Mouse (Mus musculus) heart, postnatal 36 days (tissue): ENCODE data around the gene Iqgap3. TPM values are rescaled to one million over a fixed set of nuclear protein-coding genes. Genes with fewer than 3 reads are reported as not detected.

ENCODE experiments used
- DNase-seq, 2 experiments: peaks; one replicate each; pipeline ENCODE4 v3.0.0; 2021 to 2022
- intact Hi-C: fragments of 180-260 bp; cut with DNase I; formaldehyde crosslinking; loops from one replicate; pipeline ENCODE4 v1.15.1; 2025
- total RNA-seq, 2 experiments: library from RNA; stranded (reverse); gene quantifications; 2 replicates each; pipeline ENCODE4 v1.2.3; 2021

Gene Iqgap3
- total RNA-seq, 2 experiments from 2014 or later, result 0.76 to 0.94 TPM

DNA sequence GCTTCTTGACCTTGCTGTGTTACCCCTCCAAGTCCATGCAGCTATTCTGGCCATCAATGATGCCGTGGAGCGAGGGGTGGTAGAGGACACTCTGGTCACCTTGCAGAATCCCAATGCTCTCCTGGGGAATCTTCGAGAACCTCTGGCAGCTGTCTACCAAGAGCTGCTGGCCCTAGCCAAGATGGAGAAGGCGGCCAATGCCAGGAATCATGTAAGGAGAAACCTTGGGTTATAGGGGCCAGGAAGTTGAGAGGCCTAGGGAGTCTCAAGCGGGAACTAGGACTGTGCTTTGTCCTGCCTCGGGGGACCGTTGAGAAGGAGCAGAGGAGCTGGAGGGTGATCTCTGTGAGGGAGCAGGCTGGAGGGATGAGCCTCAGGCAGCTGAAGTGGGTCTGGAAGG is 8.3 kb downstream of the Iqgap3 start:
- intact Hi-C loops, result no loop called here
- DNase-seq, result no peak

DNA sequence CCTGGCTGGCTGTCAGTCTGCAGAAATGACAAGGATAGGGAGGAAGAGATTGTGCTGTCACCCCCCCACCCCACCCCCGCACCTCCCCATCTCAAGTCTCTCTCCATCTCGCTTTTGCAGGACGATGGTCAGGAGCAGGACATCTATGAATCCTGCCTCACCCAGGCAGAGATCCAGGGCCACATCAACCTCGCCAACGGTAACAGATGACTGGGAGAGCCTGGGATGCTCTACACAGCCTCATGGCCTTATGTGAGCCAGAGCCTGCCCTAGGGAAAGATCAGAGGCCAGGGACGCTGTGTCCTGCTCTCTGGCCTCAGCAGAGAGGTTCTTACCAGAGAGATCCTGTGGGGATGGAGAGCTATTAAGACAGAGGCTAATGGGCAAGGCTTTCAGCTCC is 8.8 kb downstream of the Iqgap3 start:
- intact Hi-C loops, result no loop called here
- DNase-seq, result no peak

DNA sequence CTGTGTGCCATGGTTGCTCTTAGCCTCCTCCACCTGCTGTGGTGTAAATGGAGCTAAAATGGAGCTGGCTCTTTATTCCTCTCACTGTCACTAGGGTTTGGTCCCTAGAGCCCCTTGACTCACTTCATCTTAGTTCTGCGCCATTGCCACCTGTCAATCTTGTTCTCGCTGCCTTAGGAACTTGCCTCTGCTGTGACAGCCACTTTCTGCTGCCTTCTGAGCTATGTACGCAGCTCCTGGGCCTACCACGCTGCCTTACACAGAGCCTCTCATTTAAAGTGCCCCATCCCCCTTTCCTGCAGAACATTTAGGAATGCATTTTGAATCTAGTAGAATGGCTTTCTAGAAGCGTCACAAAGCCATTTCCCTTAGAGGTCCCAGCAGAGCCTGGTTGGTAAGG is 12.4 kb downstream of the Iqgap3 start:
- intact Hi-C loops, result no loop called here

DNA sequence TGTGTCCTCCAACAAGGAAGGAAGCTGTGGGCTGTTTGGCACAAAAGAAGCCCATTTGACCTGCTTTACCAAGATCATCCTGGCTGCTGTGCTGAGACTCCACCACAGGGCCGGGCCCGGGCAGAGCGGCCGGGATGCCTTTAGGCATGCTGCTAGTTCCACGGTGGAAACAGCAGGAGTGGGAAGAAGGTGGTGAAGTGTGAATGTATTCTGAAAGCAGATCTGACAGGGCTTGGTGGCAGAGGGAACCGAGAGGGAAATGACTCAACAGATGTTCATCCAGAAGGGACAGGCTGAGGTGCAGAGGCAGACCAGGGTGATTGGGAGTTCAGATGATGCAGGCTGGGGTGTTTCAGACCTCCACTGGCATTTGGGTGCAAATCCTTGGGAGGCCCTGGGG is 15.9 kb downstream of the Iqgap3 start:
- DNase-seq, result no peak
- intact Hi-C loops, result no loop called here

More for the DNA sequence above, 12.4 kb downstream of the Iqgap3 start:
- DNase-seq, result no peak

DNA sequence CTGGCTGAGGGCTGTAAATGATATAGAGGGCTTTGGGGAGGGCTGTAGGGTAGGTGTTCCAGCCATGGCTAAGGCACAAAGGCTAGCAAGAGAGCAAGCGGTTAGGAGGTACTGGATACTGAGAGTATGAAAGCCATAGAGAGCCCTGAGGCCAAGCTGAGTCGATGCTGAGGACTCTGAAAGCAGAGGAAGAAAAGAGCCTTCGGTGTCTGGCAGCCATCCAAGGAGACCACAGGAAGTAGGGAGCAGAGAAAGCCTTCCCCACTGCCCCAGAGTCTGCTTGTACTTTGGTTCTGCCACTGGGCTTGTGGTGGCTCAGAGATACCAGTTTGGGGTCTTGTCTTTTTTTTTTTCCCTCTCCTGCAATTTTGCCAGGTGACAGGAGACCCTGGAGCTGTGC is 18.5 kb downstream of the Iqgap3 start:
- no peak for DNase-seq
- intact Hi-C loops, result no loop called here

DNA sequence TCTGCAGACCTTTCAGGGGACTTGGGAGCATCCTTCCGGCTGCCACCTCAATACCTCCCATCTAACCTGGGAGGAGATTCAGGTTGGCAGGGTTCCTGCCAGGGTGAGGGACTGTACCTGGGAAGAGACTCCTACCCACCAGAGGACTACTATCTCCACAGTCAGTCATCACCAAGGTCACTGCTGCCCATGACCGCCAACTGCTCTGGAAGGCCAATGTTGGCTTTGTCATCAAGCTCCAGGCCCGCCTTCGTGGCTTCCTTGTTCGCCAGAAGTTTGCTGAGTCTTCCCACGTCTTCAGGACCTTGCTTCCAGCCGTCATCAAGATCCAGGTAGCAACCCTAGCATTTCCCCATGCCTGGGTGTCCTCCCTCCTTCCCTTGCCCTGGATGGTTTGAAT is 20.0 kb downstream of the Iqgap3 start:
- no peak for DNase-seq
- intact Hi-C loops, result no loop called here

DNA sequence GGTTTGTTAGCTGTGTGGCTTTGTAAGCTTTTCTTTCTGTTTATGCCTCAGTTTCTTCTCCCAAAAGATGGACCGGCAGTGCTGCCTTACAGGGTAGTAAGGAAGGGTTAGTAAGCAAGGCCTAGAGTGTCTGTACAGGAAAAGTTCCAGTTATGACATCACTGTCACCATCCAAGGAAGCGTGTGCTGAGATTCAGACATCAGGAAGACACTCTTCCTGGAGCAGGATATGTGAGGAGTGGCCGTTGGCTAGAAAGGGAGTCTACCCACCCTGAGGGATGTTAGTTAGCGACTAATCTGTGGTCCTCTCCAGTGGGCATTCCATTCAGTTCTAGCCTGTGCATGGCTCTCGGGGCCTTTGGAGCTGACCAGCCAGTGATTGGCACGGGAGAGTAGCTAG is 20.4 kb downstream of the Iqgap3 start:
- DNase-seq, result no peak
- intact Hi-C loops, result no loop called here

DNA sequence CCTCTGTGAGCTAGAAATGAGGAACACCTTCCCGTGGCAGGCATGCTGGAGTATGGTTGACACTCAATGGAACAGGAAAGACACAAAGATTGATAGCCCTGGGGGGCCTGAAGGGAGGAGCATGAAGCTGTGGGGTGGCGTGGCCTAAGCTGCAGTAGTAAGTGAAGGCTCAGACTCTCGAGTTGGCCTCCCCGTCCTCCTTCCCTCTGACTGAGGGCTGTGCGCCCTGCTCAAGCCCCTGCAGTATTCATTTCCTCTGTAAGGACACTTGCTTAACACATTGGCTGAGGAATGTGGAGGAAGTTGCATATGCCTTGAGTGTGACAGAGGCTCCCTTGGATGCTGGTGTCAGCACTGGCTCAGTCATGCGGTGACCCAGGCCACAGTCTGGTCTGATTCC is 20.8 kb downstream of the Iqgap3 start:
- DNase-seq, result no peak
- intact Hi-C loops, result no loop called here

DNA sequence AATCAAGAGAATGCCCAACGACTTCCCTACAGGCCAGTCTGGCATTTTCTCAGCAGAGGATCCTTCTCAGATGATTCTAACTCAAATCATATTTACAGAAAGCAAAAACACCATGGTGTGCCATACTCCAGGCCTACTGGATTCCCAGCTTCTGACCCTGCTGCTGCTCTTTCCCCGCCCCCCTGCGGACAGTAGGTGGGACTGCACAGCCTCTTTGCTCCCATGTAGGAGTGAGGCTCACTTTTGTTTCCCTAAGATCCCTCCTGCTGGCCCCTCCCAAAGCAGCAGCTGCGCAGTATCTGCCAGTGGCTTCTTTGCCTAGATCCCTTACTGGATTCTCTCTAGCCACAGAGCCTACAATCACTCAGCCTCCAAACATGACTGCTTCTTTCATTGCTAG is 24.4 kb downstream of the Iqgap3 start:
- DNase-seq, result no peak
- intact Hi-C loops, result no loop called here

DNA sequence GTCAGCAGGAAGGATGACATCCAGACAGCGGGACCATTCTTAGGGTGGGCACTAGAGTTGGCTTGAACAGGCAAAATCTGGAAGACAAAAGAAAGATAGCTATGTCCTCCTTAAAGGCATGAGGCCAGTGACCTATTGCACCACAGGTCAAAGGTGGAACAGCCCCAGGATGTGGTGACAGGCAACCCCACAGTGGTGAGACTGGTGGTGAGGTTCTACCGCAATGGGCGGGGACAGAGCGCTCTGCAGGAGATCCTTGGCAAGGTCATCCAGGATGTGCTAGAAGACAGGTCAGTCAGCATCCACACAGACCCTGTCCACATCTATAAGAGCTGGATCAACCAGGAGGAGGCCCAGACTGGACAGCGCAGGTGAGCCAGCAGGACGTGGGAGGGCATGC is 27.4 kb downstream of the Iqgap3 start:
- DNase-seq, result no peak
- intact Hi-C loops, result no loop called here

DNA sequence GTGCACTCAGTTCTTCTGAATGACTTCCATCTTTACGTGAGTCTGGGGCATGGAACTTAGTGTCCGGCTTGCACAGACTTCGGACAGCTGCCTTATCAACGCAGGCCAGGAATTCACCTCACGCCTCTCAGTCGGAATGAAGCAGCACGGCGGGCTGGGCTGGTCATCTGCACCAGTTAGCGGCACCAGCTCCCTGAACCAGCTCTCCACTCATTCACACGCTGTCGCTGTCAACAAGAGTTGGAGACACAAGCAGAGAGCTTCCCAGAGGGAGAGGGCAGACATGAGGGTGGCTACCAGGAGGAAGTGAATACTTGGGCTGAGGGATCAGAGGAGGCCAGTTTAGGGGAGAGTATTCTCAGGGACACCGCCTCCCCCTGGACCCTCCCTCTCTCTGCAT is 32.6 kb downstream of the Iqgap3 start:
- intact Hi-C loops, result no loop called here
- no peak for DNase-seq

DNA sequence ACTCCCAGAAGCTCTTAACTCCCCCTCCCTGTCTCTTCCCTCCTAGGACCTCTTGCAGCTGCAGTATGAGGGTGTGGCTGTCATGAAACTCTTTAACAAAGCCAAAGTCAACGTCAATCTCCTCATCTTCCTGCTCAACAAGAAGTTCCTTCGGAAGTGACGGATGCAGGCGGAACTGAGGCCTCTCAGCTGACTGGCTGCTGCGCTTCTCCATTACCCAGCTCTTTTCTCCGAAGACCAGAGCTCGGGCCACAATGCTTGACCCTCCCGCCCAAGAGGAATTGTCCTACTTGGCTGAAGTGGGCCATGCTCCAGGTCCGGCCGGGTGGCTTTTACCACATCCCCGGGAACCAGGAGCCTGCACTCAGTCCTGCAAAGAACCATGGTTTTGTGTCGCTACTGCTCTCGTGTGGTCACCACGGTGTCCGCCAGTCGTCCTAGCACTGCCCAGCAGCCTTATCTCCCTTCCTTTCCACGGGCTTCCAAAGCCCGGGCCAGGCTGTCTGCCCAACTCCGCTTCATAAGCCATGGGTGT is 38.4 kb downstream of the Iqgap3 start:
- peak; percentile 56 to 63 for DNase-seq
- intact Hi-C loops, result loop anchor here (5.0 kb wide), 2 partner anchors 52 to 122 kb away; no protein-coding TSS in a partner anchor

DNA sequence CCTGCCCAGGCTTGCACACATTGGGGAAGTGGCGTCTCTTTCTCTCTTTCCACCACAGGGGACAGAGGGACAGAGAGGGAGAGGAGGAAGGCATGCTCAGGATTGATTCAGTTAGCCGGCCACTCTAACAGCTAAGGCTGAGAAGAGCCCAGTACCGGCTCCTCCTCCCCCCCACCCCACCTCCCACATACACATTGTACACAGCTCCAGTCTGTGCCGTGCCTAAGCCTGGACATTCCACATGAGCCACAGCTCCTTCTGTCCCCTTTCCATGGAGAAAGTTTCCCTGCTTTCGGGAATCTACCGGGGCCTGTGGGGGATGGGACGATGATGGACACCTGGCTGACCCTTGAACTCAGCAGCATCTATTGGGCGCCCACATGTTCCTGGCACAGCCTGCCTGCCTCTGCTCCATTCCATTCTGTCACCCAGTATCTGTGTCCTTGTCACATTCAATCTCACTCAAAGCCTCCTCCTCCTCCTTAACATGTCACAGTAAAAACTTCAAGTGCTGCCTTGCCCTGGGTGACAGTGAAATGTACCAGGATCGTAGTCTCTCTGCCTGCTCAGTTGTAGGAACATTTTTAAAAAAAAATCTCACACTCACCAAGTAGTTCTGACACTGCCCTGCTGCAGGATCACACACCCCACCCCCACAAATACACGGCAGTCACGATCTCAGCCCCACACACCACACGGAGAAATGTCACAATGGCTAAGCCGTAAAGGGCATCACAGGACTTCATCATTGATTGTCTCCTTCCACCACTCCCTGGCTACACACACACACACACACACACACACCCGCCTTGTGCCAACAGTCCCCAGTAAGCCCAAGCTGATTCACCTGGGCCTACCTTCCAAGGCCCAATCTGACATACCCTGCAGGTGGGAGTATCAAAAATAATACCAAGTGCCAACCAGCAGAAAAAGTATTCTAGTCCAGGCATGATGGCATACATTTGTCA is 39.7 kb downstream of the Iqgap3 start:
- intact Hi-C loops, result loop anchor here (5.0 kb wide), 2 partner anchors 51 to 121 kb away; no protein-coding TSS in a partner anchor
- DNase-seq, result no peak

DNA sequence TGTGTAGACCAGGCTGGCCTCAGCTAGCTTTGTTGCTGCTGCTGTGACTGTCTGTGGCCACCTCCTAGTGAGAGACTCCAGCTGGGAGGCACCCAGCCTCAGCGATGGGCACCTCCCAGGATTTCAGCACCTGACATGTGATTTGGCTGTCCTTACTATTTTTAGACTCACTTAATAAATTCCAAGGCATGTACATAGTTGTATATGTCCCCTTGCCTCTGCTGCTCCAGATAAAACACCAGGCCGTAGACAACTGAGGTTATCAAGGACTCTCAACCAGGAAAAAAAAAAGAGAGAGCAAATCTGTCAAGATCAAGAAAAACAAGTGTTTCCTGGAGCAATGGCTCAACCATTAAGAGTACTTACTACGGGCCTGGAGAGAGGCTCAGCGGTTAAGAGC is 43.4 kb downstream of the Iqgap3 start:
- intact Hi-C loops, result no loop called here
- no peak for DNase-seq

DNA sequence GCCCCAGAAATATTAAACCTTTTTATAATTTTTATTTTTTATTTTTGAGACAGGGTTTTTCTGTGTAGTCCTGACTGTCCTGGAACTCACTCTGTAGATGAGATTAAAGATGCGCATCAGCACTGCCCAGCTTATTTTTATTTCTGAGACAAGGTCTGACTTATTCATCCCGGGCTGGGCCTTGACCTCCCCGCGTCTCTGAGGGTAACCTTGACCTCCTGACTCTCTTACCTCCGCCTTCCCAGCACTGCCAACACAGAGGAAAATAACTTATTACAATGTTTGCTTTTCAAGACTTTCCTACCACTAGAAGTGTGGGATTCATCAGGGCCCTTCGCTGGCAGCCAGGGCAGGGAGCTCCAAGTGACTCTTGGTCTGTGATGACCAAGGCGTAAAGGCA is 44.4 kb downstream of the Iqgap3 start:
- intact Hi-C loops, result no loop called here
- DNase-seq, result no peak

DNA sequence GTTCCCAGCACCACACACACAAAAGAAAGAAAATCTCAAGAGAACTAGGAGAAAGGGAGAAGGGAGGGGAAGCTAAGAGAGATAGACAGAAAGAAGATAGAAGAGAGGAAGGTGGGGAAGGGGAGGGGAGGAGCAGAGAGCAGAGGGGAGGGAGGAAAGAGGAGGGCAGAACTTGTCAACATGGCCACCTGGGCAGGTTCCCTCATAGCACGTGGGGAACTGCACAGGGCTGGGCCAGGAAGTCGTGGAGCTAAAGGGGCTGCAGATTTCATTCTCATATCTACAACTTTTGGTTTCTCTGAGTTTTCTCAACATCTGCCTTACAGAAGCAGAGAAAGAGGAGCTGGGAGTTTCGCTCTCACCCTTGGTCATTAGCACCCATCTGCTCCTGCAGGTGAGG is 45.9 kb downstream of the Iqgap3 start:
- intact Hi-C loops, result no loop called here

DNA sequence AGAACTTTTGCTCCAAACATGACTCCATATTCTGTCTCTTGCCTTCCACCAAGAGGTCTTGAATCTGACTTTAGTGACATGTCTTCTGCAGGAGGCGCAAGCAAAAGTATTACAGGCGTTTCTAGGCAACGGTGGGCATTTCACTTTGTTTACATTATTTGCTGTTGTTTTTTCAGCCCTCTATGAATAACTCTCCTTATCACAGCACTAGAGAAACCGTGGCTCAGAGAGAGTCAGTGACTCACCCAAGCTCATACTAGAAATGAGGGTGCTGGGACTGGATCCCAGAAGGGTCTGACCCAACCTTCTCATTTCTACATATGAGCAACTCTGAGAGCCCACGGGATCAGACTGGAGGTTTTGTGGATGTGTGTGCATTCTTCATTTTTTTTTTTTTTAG is 46.3 kb downstream of the Iqgap3 start:
- intact Hi-C loops, result no loop called here
- no peak for DNase-seq

More for the DNA sequence above, 45.9 kb downstream of the Iqgap3 start:
- no peak for DNase-seq

DNA sequence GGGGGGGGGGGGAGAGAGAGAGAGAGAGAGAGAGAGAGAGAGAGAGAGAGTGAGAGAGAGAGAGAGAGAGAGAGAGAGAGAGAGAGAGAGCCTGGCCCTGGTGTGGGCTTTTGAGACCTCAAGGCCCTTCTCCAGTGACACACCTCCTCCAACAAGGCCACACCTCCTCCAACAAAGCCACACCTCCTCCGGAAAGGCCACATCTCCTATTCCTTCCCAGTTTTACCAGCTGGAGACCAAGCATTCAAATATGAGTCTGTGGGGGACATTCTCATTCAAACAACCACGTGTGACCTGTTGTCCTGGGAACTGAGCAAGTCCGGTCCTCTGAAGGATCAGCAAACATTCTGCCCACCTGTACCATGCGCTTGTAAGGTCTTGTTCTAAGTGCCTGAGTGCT is 47.2 kb downstream of the Iqgap3 start:
- no peak for DNase-seq
- intact Hi-C loops, result no loop called here

DNA sequence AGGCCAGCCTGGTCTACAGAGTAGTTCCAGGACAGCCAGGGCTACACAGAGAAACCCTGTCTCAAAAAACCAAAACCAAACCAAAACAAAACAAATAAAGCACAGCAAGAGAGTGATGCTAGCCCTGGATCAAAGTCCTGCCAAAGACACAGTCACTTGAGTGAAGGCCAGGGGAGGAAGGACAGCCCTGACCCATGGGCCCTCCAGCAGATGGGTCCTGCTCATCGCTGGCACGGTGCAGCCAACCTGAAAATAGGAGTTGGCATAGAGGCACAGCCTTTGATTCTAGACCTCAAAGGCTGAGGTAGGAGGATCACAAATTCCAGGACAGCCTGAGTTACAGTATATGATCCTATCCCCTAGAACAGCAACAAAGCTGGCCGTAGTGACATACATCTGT is 49.3 kb downstream of the Iqgap3 start:
- intact Hi-C loops, result no loop called here

DNA sequence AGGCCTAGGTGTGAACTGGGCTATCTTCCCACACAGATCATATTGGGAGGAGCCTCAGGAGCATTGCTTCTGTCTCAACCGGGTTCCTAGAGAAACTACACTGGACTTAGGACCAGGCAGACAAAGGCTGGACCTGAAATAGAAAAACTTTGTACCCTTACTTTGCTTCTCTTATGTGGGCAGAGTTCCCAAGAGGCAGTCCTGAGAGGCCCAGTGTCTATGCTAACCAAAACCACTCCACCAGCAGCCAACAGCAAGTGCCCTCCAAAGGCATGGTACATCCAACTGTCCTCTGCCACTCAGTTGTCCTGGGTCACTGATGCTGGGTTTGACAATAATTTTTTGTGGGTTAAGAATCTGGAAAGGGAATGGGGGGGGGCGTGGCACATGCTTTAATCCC is 50.7 kb downstream of the Iqgap3 start:
- DNase-seq, result no peak
- intact Hi-C loops, result loop anchor here (2.0 kb wide), 2 partner anchors 26 to 46 kb away; no protein-coding TSS in a partner anchor

More for the DNA sequence above, 49.3 kb downstream of the Iqgap3 start:
- no peak for DNase-seq

DNA sequence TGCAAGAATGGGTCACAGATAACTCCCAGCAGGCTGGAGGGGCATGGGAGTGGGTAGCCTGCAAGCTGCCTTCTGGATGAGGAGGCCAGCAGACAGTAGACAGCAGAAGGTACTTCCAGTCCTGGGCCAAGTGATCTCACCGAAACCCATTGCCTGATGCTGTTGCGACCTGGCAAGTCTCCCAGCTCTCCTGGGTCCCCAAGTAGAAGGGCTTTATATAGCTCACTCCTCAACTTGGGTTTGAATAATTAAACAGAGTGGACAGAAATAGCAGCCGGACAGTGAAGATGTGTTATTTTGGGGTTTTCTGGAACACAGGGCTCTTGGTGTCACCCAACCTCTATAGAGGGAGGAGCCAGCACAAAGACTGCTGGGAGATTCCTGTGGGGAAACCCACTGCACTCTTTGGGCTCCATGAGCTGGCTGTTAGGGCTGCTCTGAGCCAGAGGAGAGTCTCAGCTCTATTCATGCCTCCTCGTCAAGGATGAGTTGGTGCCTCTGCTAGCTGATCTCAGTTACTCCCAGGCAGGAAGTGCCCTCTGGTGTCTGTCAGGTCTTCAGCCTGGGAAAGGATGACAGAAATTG is 51.5 kb downstream of the Iqgap3 start:
- intact Hi-C loops, result loop anchor here (2.0 kb wide), 2 partner anchors 26 to 46 kb away; no protein-coding TSS in a partner anchor
- DNase-seq, result peak in 1 of 2 experiments; percentile 65
